Mouse (Mus musculus) adrenal gland, postnatal 25 days (tissue): ENCODE measurements around the gene Desi1. TPM values are rescaled to one million over a fixed set of nuclear protein-coding genes. Genes with fewer than 3 reads are reported as not detected.
A peak's percentile ranks its signal among the peaks of the same experiment; 100 is the strongest.
"Not testable (repeated sequence)": the region's sequence is repeated elsewhere in the genome, so short reads cannot be mapped to it uniquely, and the experiment has no call there.

Source experiments
- DNase-seq: peaks from one replicate; pipeline ENCODE4 v3.0.0; 2021; ENCODE audit warnings: mixed read lengths
- total RNA-seq: library from RNA; stranded (reverse); gene quantifications from 2 replicates; pipeline ENCODE4 v1.2.3, GENCODE M21; 2021

The Desi1 gene
- total RNA-seq, 1 experiment from 2014 or later: 81.7 TPM

- DNase-seq: no peak
Measured at GRCm38 (mm10) chr15:82019288-82019687, 14.4 kb downstream of the Desi1 start.

- DNase-seq: no peak
Measured at GRCm38 (mm10) chr15:82017461-82017860, 16.2 kb downstream of the Desi1 start.

- no peak for DNase-seq
Measured at GRCm38 (mm10) chr15:82016830-82017229, 16.8 kb downstream of the Desi1 start.

GRCm38 (mm10) chr15:82016101-82016808 lies 17.4 kb downstream of the Desi1 start:
- DNase-seq: peak; percentile 99

GRCm38 (mm10) chr15:82015392-82016100 lies 18.1 kb downstream of the Desi1 start:
- peak; percentile 39 for DNase-seq

- DNase-seq: no peak
Measured at GRCm38 (mm10) chr15:82014745-82015391, 18.8 kb downstream of the Desi1 start.

GRCm38 (mm10) chr15:82011947-82012346 lies 21.7 kb downstream of the Desi1 start:
- DNase-seq: no peak

GRCm38 (mm10) chr15:82004257-82004656 lies 29.4 kb downstream of the Desi1 start:
- no peak for DNase-seq

- DNase-seq: no peak
Measured at GRCm38 (mm10) chr15:81993992-81994391, 39.7 kb downstream of the Desi1 start.

- no peak for DNase-seq
Measured at GRCm38 (mm10) chr15:81990549-81990948, 43.1 kb downstream of the Desi1 start.

GRCm38 (mm10) chr15:81989371-81990062 lies 44.1 kb downstream of the Desi1 start:
- DNase-seq: peak; percentile 88

- no peak for DNase-seq
Measured at GRCm38 (mm10) chr15:81987646-81988045, 46.0 kb downstream of the Desi1 start, which contains the start of gene Xrcc6. Xrcc6 (plus strand) TSS chr15:81987835.

- no peak for DNase-seq
Measured at GRCm38 (mm10) chr15:81985267-81986161, 48.1 kb downstream of the Desi1 start.

- no peak for DNase-seq
Measured at GRCm38 (mm10) chr15:81982173-81982572, 51.5 kb downstream of the Desi1 start.

GRCm38 (mm10) chr15:81980321-81980720 lies 53.3 kb downstream of the Desi1 start, which contains the start of gene 1700029P11Rik:
1700029P11Rik (plus strand) TSS chr15:81980540.
- no peak for DNase-seq

- not testable (repeated sequence) for DNase-seq
Measured at GRCm38 (mm10) chr15:81975156-81975555, 58.5 kb downstream of the Desi1 start.

GRCm38 (mm10) chr15:81970498-81970897 lies 63.2 kb downstream of the Desi1 start:
- DNase-seq: not testable (repeated sequence)

- DNase-seq: not testable (repeated sequence)
Measured at GRCm38 (mm10) chr15:81969635-81970034, 64.0 kb downstream of the Desi1 start.

- DNase-seq: no peak
Measured at GRCm38 (mm10) chr15:81969173-81969572, 64.5 kb downstream of the Desi1 start.

- no peak for DNase-seq
Measured at GRCm38 (mm10) chr15:81968447-81968846, 65.2 kb downstream of the Desi1 start.

GRCm38 (mm10) chr15:81967821-81968220 lies 65.8 kb downstream of the Desi1 start:
- no peak for DNase-seq
